Mouse (Mus musculus) heart, adult 10 weeks (tissue): Measurements from ENCODE around the gene Irf2. TPM values are rescaled to one million over a fixed set of nuclear protein-coding genes. Genes with fewer than 3 reads are reported as not detected.

Experiments
- polyA plus RNA-seq: library from polyadenylated mRNA; stranded (reverse); fragments of 350-450 nt; fragmentation: Illumina TruSeq; extraction: RNeasy Lipid Tissue Mini Kit (QIAGEN cat#74804); gene quantifications from one replicate; pipeline ENCODE4 v1.2.3, GENCODE M21; 2014; ENCODE audit warnings: low read depth, low replicate concordance

Irf2 gene
- 18.1 TPM for polyA plus RNA-seq

DNA sequence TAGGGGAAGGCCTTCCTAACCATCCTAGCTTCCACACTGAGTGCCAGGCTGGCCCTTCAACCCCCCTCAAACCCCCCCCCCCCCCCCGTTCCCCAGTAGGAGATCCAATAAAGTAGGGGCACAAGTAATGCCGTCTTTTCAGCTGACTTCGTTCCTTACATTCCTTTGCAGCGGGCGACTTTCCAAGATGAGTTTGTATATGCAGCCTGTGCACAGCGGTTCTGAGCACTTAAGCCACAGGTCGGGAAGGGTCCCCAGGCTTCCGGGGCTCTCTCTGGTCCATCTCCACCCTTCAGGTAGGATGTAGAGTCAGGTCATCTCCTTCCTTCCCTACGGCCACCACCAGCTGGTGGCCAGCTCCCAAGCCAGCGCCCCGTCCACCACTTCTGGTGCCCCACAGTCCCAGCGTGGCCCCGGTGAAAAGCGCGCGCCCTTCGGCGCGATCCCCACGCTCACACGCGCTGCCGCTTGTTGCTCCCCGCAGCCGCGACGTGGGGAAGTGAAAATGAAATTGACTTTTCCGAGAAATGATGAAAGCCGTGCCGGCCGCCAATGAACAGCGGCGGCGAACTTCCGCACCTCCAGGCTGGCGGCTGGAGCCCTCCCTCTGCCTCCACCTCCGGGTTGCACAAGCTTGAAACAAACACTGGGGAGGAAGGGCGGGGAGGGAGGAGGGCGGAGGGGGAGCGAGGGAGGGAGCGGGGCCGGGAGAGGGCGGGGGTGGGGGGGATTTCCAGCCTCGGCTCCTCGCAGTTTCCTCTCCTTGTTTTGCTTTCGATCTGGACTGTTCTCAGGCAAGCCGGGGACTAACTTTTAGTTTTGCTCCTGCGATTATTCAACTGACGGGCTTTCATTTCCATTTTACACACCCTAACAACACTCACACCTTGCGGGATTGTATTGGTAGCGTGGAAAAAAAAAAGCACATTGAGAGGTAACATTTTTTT lies at the start of gene Irf2:
Gene Irf2 (plus strand): TSS at position 730 of the 947 bp plus-strand sequence.

Other genes starting within 250 kb of the Irf2 start
- gene Cenpu, start 187.7 kb upstream of the Irf2 start, polyA plus RNA-seq, result 1.8 TPM
- 1.8 TPM for gene Primpol, start 122.5 kb upstream of the Irf2 start, polyA plus RNA-seq
- gene Casp3, start 122.4 kb upstream of the Irf2 start, polyA plus RNA-seq, result 3.1 TPM
- gene Enpp6, start 247.2 kb downstream of the Irf2 start, polyA plus RNA-seq, result 3.8 TPM